Mouse (Mus musculus) forelimb bud, embryonic 11.5 days (tissue): ENCODE data around the gene Olfr487.
"Not testable (repeated sequence)": the region's sequence is repeated elsewhere in the genome, so short reads cannot be mapped to it uniquely, and the experiment has no call there.

Experiments
- DNase-seq: peaks from one replicate; pipeline ENCODE4 v3.0.0-alpha.2; 2012; ENCODE audit warnings: low read depth, low spot score

Olfr487 gene

GRCm38 (mm10) chr7:108214536-108214935 lies at the start of gene Olfr487:
Gene Olfr487 (minus strand): TSS chr7:108214636.
- DNase-seq: not testable (repeated sequence)

GRCm38 (mm10) chr7:108258247-108258646 lies 43.8 kb upstream of the Olfr487 start, which contains the start of gene Olfr488:
Gene Olfr488 (minus strand): TSS chr7:108258347.
- DNase-seq: no peak

- no peak for DNase-seq
These were observed 19.1 kb upstream of the Olfr487 start for GRCm38 (mm10) chr7:108233551-108233950.

GRCm38 (mm10) chr7:108196938-108197337 lies 17.5 kb downstream of the Olfr487 start:
- no peak for DNase-seq

- DNase-seq: not testable (repeated sequence)
These were observed 18.1 kb downstream of the Olfr487 start for GRCm38 (mm10) chr7:108196337-108196736.

GRCm38 (mm10) chr7:108192714-108193113 lies 21.7 kb downstream of the Olfr487 start:
- not testable (repeated sequence) for DNase-seq

- DNase-seq: not testable (repeated sequence)
These were observed 23.2 kb downstream of the Olfr487 start for GRCm38 (mm10) chr7:108191196-108191595.

GRCm38 (mm10) chr7:108185237-108185636 lies 29.2 kb downstream of the Olfr487 start:
- not testable (repeated sequence) for DNase-seq

GRCm38 (mm10) chr7:108184401-108184800 lies 30.0 kb downstream of the Olfr487 start:
- DNase-seq: not testable (repeated sequence)

- DNase-seq: not testable (repeated sequence)
These were observed 41.8 kb downstream of the Olfr487 start, which contains the start of gene Olfr486 for GRCm38 (mm10) chr7:108172642-108173041. Gene Olfr486 (minus strand): TSS chr7:108172742.

- DNase-seq: no peak
These were observed 54.7 kb downstream of the Olfr487 start, which contains the start of gene Olfr485 for GRCm38 (mm10) chr7:108159771-108160170. Gene Olfr485 (minus strand): TSS chr7:108159871.
